Mouse (Mus musculus) macrophage (primary cell): ENCODE results near the gene Sept1. TPM values are rescaled to one million over a fixed set of nuclear protein-coding genes. Genes with fewer than 3 reads are reported as not detected.
A peak's percentile ranks its signal among the peaks of the same experiment; 100 is the strongest.
"Not testable (repeated sequence)": the region's sequence is repeated elsewhere in the genome, so short reads cannot be mapped to it uniquely, and the experiment has no call there.

Experiments used
- H3K27ac ChIP-seq: fragments of 350-480 bp; formaldehyde crosslinking; 2 replicates; pipeline ENCODE4 v1.9.0; 2021
- H3K36me3 ChIP-seq: fragments of 350-480 bp; formaldehyde crosslinking; 2 replicates; pipeline ENCODE4 v1.9.0; 2021; ENCODE audit errors: inconsistent target
- H3K4me3 ChIP-seq: fragments of 350-480 bp; formaldehyde crosslinking; 2 replicates; pipeline ENCODE4 v1.9.0; 2021; ENCODE audit errors: inconsistent target
- H3K79me2 ChIP-seq: fragments of 350-480 bp; formaldehyde crosslinking; 2 replicates; pipeline ENCODE4 v1.9.0; 2021; ENCODE audit errors: inconsistent target
- whole genome bisulfite sequencing: methylation state at CpG from one replicate; pipeline ENCODE4 v1.1.7; 2026; ENCODE audit warnings: inconsistent platforms; ENCODE audit not compliant: missing documents; 5-methylcytosine and 5-hydroxymethylcytosine counted together
- polyA plus RNA-seq: library from polyadenylated mRNA; stranded (reverse); fragments of 250-400 nt; gene quantifications from 3 replicates; pipeline ENCODE4 v1.2.4, GENCODE M21; 2018; ENCODE audit warnings: inconsistent platforms

The Sept1 gene
- polyA plus RNA-seq, 1 experiment from 2014 or later: 2.4 TPM

DNA sequence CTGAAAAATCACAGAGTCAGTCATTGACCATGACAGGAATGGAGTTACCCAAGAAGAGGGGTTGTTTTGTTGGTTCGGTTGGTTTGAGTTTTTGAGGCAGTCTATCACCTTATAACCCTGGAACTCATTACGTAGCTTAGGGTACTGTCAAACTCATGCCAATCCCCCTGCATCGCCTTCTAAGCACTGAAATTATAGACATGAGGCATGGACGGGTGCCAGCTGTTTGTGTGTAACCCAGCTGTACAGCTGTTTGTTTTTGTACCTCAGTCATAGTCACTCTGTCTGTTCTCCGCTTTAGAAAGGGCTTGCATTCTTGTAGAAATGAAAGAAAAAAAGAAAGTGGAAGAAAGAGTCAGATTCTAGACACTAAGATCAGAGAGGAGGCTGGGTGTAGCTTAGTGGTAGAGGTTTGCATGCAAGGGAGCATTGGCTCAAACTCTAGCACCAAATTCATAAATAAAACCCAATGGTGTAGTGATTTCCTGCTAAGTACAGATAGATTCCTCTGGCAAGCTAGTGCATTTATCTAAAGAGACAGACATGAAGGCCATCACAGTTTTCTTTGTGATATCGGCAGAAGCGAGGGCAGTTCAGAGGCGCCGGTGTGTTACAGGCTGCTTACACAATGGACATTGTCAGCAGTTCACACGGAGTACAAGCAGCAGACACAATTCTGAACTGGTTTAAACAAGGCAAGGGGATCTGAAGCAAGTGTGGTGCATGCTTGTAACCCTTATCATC is 29.5 kb upstream of the Sept1 start:
- Histone ChIP-seq H3K36me3 (no peaks in the 10 kb centered on the region), H3K4me3 (no peak overlapping the region), H3K27ac (no peak overlapping the region), H3K79me2 (no peaks in the 10 kb centered on the region)
- WGBS: 93% methylated on average over 10 of the region's 10 CpGs

DNA sequence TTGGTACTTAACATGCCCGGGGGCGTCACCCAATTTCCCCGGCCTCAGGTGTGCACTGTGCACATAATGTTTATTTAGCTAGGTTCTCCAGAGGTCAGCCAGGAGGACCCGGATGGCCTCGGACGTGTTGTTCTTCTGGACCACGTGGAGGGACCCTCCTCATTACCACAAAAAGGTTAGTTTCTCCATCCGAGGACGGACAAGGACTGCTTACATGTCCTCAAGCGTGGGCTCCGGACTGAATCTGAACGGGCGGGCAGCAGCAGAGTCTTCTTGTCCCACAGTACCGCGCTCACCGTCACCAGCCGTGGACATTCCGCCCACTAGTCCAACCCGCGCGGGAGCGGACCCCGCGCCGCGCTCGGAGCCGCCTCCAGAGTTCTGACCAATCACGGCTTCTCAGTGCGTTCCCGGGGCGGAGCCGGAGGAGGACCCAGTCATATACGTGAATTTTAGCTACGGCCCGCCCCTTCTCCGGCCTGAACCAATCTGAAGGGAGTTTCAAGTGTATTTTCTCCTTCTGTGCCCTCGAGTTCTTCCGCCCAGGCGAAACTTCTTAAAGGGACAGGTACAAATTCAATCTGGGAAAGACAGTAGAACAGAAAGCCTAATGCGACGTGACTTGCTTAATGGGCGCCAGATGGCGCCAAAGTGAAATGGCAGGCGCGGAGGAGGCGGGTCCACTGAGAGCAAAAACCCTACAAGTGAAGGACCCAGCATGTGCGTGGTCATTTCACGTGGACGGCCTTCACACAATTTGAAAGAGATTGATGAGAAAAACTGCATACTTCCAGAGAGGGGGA is 27.6 kb upstream of the Sept1 start, which contains the start of gene Dctpp1:
TSS of gene Dctpp1 (minus strand) at position 401 of the 803 bp plus-strand sequence.
- H3K27ac ChIP-seq: 0 out of 2 replicates have a peak within 1 kb of the TSS, but pooled peaks have one; percentile 2
- H3K79me2 ChIP-seq: no peaks in the 10 kb centered on the region
- no peaks in the 10 kb centered on the region for H3K36me3 ChIP-seq
- peak within 1 kb of the TSS; percentile 72 for H3K4me3 ChIP-seq
- 1% methylated on average over 50 of the region's 50 CpGs for WGBS

DNA sequence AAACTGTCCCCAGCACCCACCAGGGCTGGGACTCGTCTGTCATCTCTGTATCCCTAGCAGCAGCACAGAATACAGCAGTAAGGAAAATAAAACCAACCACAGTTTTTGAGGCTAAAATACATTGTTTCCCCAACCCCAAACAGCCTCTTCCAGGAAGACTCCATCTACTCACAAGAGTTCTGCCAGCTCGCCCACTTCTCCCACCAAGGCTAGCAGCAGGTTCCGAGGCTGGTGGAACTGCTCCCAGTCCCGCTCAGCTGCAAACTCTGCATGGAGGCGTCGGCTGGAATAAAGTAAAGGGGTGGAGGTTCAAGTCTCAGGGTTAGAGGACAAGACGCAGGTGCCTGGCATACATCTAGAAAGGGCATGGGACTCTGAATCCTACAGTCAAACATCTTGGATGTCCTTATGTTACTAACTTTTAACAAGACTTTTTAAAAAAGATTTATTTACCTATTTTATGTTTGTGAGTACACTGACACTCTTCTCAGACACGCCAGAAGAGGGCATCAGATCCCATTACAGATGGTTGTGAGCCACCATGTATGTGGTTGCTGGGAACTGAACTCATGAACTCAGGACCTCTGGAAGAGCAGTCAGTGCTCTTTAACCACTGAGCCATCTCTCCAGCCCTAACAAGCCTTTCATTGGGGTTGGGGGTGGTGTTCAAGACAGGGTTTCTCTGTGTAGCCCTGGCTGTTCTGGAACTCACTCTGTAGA is 26.4 kb upstream of the Sept1 start:
- no peaks in the 10 kb centered on the region for H3K36me3 ChIP-seq
- 82% methylated on average over 8 of the region's 8 CpGs for WGBS
- no peak overlapping the region for H3K27ac ChIP-seq
- H3K4me3 ChIP-seq: no peak overlapping the region
- no peaks in the 10 kb centered on the region for H3K79me2 ChIP-seq

DNA sequence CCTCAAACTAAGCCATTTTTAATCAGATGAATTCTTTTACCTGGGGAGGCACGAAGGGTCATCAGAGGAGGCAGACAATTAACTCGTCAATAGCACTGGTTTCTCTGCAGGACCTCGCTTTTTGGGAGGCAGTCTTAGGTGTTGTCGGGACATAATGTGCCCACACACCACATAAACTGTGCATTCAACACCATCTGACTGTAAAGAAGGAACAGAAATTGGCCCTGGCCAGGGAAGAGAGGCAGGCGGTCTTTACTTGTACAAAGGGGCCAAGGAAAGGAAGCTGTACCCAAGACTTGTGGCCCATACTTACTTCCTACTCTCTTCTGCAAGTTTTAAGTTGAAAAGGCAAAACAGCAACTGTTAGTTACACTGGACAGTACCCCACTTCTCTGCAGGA is 23.6 kb upstream of the Sept1 start:
- WGBS: 54% methylated on average over 4 of the region's 5 CpGs
- no peaks in the 10 kb centered on the region for H3K79me2 ChIP-seq
- H3K36me3 ChIP-seq: no peaks in the 10 kb centered on the region
- no peak overlapping the region for H3K4me3 ChIP-seq
- H3K27ac ChIP-seq: peak overlapping the region; percentile 8; the same call in 1 of the 2 replicates

DNA sequence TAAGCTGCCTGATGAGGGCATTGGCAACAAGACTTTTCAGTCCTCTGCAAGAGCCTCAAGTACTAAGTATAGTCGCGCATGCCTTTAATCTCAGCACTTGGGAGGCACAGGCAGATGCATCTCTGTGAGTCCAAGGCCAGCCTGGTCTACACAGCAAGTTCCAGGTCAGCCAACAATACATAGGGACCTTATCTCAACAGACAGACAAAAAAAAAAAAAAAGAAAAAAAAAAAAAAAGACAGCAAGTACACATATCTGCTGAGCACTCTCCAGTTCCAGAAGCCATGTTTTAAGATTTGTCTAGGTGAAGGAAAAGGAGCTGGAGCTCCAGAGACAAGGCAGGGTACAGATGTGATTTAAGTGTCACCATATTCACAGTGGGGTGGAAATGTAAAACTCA is 23.0 kb upstream of the Sept1 start:
- H3K27ac ChIP-seq: no peak overlapping the region
- no peaks in the 10 kb centered on the region for H3K79me2 ChIP-seq
- no peaks in the 10 kb centered on the region for H3K36me3 ChIP-seq
- no peak overlapping the region for H3K4me3 ChIP-seq
- WGBS: 96% methylated on average over 2 of the region's 2 CpGs

DNA sequence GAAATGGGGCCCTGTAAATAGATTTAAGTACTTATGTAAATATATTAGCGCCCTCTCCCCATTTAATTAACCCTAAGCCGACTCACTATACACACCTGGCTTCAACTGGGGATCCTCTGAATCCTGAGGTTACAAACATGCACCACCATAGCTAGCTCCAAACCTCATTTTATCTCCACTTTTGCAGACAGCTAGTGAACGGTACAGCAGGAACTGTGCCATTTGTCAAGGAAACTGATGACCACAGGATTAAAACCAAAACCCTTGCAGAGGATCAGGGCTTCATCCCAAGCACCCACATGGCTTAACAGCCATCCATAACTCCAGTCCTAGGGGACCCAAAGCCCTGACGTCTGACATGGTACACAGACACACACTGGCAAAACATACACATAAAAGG is 22.1 kb upstream of the Sept1 start:
- H3K79me2 ChIP-seq: no peaks in the 10 kb centered on the region
- WGBS: 21% methylated on average over 4 of the region's 4 CpGs
- no peak overlapping the region for H3K4me3 ChIP-seq
- no peaks in the 10 kb centered on the region for H3K36me3 ChIP-seq
- H3K27ac ChIP-seq: no peak overlapping the region

DNA sequence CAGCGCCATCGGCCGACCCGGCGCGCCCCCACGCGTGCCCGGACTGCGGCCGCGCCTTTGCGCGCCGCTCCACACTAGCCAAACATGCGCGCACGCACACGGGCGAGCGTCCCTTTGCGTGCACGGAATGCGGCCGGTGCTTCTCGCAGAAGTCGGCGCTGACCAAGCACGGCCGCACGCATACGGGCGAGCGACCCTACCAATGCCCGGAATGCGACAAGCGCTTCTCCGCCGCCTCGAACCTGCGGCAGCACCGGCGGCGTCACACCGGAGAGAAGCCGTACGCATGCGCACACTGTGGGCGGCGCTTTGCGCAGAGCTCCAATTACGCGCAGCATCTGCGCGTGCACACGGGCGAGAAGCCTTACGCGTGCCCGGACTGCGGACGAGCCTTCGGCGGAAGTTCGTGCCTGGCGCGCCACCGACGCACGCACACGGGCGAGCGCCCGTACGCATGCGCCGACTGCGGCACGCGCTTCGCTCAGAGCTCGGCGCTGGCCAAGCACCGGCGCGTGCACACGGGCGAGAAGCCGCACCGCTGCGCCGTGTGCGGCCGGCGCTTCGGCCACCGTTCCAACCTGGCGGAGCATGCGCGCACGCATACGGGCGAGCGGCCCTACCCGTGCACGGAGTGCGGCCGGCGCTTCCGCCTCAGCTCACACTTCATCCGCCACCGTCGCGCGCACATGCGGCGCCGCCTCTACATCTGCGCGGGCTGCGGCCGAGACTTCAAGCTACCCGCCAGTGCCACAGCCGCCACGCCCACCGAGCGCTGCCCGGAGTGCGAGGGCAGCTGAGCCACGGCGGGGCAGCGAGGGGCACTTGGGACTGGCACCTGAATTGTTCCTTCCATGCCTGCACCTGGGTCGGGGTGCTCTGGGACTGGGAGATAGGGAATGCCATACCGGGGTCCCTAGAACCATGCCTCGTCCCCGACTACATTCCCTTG is 21.2 kb upstream of the Sept1 start:
- Histone ChIP-seq H3K79me2 (no peaks in the 10 kb centered on the region), H3K27ac (no peak overlapping the region; the same call in 1 of the 2 replicates), H3K4me3 (peak overlapping the region; percentile 15; the same call in 1 of the 2 replicates), H3K36me3 (no peaks in the 10 kb centered on the region)
- WGBS: under 1% methylated on average over 115 of the region's 136 CpGs

DNA sequence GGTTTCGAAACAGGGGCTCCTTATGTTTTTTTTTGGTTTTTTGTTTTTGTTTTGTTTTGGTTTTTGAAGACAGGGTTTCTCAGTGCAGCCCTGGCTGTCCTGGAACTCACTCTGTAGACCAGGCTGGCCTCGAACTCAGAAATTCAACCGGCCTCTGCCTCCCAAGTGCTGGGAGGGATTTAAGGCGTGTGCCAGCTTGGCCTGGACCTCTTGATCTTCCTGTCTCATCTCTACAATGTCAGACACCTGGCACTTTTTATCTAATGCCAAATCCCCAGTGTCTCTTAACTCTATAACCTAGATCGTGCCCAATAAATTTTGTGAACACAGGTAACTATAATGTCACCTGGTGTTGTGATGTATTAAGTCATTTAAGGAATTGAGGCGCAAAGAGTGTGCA is 20.4 kb upstream of the Sept1 start:
- WGBS: 80% methylated on average over 6 of the region's 6 CpGs
- Histone ChIP-seq H3K79me2 (no peaks in the 10 kb centered on the region), H3K27ac (no peak overlapping the region), H3K4me3 (no peak overlapping the region), H3K36me3 (no peaks in the 10 kb centered on the region)

DNA sequence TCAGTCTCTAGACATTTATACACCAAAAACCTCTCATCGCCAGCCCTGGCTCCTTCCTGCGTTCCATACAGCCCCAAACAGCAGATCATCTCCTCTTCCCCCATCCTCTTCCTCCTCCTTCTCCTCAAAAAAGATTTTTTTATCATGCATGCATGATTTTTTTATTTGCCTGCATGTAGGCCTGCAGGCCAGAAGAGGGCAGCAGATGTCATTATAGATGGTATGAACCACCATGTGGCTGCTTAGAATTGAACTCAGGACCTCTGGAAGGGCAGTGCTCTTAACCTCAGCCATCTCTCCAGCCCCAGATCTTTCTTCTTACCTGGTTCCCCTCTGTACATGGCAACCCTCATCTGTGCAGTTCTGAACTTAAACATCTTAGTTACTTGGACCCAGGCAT is 19.5 kb upstream of the Sept1 start:
- Histone ChIP-seq H3K27ac (no peak overlapping the region), H3K36me3 (no peaks in the 10 kb centered on the region)
- WGBS: 51% methylated on average over 2 of the region's 2 CpGs

DNA sequence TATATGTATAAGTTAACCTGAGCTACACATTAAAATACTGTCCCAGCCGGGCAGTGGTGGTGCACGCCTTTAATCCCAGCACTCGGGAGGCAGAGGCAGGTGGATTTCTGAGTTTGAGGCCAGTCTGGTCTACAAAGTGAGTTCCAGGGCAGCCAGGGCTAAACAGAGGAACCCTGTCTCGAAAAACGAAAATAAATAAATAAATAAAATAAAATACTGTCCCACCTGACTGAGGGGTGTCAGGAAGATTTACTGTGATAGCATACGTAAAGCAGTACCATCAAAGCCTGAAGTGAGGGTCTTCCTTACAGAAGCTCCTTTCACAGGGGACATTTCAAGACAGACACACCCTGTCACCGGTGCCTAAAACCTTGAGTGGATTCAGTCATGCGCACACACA is 17.6 kb upstream of the Sept1 start:
- WGBS: 93% methylated on average over 8 of the region's 8 CpGs
- H3K36me3 ChIP-seq, H3K4me3 ChIP-seq, H3K27ac ChIP-seq, H3K79me2 ChIP-seq: not testable (repeated sequence)

More for the DNA sequence above, 19.5 kb upstream of the Sept1 start:
- Histone ChIP-seq H3K4me3 (no peak overlapping the region), H3K79me2 (no peaks in the 10 kb centered on the region)

DNA sequence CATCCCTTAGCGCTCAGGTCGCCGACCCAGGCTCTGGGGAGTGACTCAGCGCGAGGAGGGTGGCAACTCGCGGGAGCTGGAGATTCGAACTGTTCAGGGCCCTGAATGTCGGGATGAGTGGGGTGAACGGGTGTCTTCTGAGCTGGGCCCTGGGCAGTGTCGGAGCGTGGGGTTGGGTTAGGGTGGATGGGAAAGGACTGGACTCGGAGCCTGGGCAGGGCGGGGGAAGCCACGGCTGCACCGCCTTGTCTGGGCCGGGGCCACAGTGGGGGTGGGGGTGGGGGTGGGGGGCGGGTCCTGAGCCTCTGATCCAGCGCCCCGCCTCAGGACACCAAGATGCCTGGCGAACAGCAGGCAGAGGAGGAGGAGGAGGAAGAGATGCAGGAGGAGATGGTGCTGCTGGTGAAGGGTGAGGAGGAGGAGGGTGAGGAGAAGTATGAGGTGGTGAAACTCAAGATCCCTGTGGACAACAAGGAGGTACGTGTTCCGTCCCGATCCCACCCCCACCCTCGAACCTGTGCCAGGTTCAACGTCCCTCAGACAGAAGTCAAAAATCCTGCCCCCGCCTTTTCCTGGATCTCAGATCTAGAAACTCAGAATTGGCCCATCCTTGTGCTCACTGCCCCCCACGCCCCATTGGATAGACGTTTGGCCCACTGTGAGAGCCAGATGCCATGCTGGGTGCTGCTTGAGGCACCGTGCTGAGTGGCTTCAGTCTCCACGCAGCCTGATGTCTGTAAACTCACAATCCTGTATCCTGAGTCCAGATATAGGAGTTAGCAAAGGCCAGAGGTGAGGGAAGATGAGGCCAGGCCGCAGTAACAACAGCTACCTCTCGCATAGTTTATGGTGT is 12.0 kb upstream of the Sept1 start:
- Histone ChIP-seq H3K79me2 (peaks cover 7% of the 10 kb centered on the region; the same call in 1 of the 2 replicates), H3K27ac (peak overlapping the region; percentile 44), H3K36me3 (no peaks in the 10 kb centered on the region), H3K4me3 (peak overlapping the region; percentile 50)
- WGBS: 22% methylated on average over 23 of the region's 33 CpGs

DNA sequence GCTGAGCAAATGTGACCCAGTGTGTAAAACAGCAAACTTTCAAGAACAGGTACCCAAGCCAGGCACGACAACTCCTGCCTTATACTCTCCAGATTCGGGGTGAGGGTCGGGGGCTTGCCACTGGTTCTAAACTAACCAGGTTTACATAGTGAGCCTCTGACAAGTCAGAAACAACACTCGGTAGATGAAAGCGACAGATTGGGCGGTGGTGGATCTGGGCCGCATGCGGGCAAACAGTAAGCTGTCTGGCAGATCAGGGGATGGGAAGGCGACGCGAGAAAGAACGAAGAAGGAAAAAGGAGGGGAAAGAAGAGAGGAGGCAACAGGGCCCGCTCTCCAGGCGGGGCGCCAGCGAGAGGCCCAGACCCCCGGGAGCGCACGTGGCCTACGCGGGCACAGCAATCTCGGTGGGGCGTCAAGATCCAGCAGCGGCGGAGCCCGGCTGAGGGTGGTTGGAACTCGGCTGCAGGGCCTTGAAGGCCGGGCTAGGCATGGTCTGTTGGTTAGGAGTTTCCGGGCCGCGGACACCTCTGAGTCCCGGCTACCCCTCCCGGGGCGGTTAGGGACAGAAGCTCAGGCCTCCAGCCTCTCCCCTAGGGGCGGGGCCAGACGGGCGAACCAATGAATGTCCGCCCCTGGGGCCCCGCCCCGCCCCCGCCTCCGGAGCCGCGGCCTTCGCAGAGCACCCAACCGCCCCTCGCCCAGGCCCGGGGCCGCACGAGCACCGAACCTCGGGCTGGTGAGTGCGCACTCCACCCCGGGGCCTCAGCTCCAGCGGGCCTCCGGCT is 11.1 kb upstream of the Sept1 start, which contains the start of gene Zfp771:
TSS of gene Zfp771 (plus strand) at position 405 of the 788 bp plus-strand sequence.
- H3K36me3 ChIP-seq: no peaks in the 10 kb centered on the region
- peak within 1 kb of the TSS; percentile 50 for H3K4me3 ChIP-seq
- H3K27ac ChIP-seq: peak within 1 kb of the TSS; percentile 44
- 4% methylated on average over 55 of the region's 56 CpGs for WGBS
- H3K79me2 ChIP-seq: peaks cover 7% of the 10 kb centered on the region; the same call in 1 of the 2 replicates
